Mouse (Mus musculus) intestine, embryonic 14.5 days (tissue): ENCODE measurements around the gene Gm960. TPM values are rescaled to one million over a fixed set of nuclear protein-coding genes. Genes with fewer than 3 reads are reported as not detected.
"Not testable (repeated sequence)": the region's sequence is repeated elsewhere in the genome, so short reads cannot be mapped to it uniquely, and the experiment has no call there.

Experiments used
- ATAC-seq: fragments of 200-750 bp; cut with Nextera tagmentation; replicated peaks from 2 replicates; pipeline ENCODE4 v1.8.0; 2017; ENCODE audit warnings: low read depth, moderate number of reproducible peaks, moderate TSS enrichment, moderate library complexity; ENCODE audit not compliant: low FRiP score, low TSS enrichment
- DNase-seq: peaks from one replicate; pipeline ENCODE4 v3.0.0-alpha.2; 2018; ENCODE audit warnings: low spot score
- H3K27ac ChIP-seq: fragments of 300-500 bp; sonication (generic); 2 replicates; pipeline ENCODE4 v1.5.1; 2014; ENCODE audit warnings: low read depth, mild to moderate bottlenecking, control low read depth
- H3K27me3 ChIP-seq: fragments of 300-500 bp; sonication (generic); replicated peaks from 2 replicates; pipeline ENCODE4 v1.6.1; 2014; ENCODE audit warnings: low read length, control low read depth; ENCODE audit not compliant: control insufficient read depth, insufficient read depth
- H3K36me3 ChIP-seq: fragments of 300-500 bp; sonication (generic); 2 replicates; pipeline ENCODE4 v1.6.1; 2014; ENCODE audit warnings: low read length, control low read depth; ENCODE audit not compliant: control insufficient read depth, insufficient read depth
- H3K4me1 ChIP-seq: fragments of 300-500 bp; sonication (generic); replicated peaks from 2 replicates; pipeline ENCODE4 v1.6.1; 2014; ENCODE audit warnings: low read length, control low read depth, mixed read lengths; ENCODE audit not compliant: control insufficient read depth, insufficient read depth
- H3K4me2 ChIP-seq: fragments of 300-500 bp; sonication (generic); 2 replicates; pipeline ENCODE4 v1.6.1; 2014; ENCODE audit warnings: low read length
- H3K4me3 ChIP-seq: fragments of 300-500 bp; sonication (generic); 2 replicates; pipeline ENCODE4 v1.5.1; 2014; ENCODE audit warnings: low read depth, low read length, control low read depth, mixed read lengths
- H3K9ac ChIP-seq: fragments of 300-500 bp; sonication (generic); 2 replicates; pipeline ENCODE4 v1.6.1; 2014; ENCODE audit warnings: mild to moderate bottlenecking, low read length
- H3K9me3 ChIP-seq: fragments of 300-500 bp; sonication (generic); 2 replicates; pipeline ENCODE4 v1.6.1; 2016; ENCODE audit warnings: low read length, control low read depth; ENCODE audit not compliant: control insufficient read depth
- WGBS: fragments of 180-500 bp; shearing (Covaris S2); extraction: QIAGEN DNeasy Blood & Tissue Kit; methylation state at CpG from one replicate; pipeline ENCODE4 v1.1.7; 2014; 5-methylcytosine and 5-hydroxymethylcytosine counted together
- microRNA-seq: library from miRNA; unstranded; fragments of <30 nt; microRNA quantifications from one replicate; pipeline ENCODE4, GENCODE M21; 2016
- polyA plus RNA-seq: library from polyadenylated mRNA; unstranded; fragments of >200 nt; fragmentation: Nextera tagmentation; extraction: Ambion mirVana; gene quantifications from 2 replicates; pipeline ENCODE4 v1.2.1, GENCODE M21; 2014

The Gm960 gene
- polyA plus RNA-seq, 1 experiment from 2014 or later, result 3.8 TPM

DNA sequence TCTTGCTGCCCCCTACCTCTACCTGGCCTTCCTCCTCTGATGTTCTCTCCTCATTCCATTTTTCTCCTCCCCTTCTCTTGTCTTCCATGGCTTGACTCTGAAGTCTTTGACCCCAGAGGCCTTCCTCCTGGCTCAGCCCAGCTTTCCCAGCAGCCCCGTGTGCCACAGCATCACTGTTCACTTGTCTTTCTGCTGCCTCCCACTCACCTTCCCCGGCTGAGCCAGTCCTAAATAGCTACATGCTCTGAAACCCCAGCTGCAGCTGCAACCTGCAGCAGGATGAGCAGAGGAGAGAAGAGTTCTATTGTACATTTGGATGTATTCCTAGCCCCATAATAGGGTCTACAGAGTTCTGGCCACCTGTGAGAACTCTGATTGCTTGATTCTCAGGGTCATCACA is 111.0 kb downstream of the Gm960 start:
- Histone ChIP-seq H3K9me3 (no peaks in the 10 kb centered on the region), H3K9ac (no peak overlapping the region), H3K36me3 (no peaks in the 10 kb centered on the region), H3K4me3 (no peak overlapping the region), H3K4me2 (no peak overlapping the region), H3K27ac (no peak overlapping the region), H3K4me1 (no peaks in the 10 kb centered on the region), H3K27me3 (no peaks in the 10 kb centered on the region)
- 73% methylated on average over 2 of the region's 2 CpGs for WGBS
- DNase-seq (no peak), ATAC-seq (no peak)

DNA sequence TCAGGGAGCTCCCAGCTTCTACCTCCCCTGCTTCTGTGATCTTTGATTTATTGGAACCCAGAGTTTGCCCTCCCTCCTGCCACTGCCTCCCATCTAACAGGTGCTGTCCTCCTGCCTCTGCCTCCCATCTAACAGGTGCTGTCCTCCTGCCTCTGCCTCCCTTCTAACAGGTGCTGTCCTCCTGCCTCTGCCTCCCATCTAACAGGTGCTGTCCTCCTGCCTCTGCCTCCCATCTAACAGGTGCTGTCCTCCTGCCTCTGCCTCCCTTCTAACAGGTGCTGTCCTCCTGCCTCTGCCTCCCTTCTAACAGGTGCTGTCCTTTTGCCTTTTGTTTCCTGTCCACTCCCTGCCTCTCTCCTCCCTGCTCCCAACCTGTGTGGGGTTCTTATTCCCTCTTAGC is 111.7 kb downstream of the Gm960 start:
- not testable (repeated sequence) for DNase-seq, H3K36me3 ChIP-seq, ATAC-seq, H3K4me3 ChIP-seq, H3K4me1 ChIP-seq, H3K9ac ChIP-seq, H3K9me3 ChIP-seq, H3K27ac ChIP-seq, H3K4me2 ChIP-seq, H3K27me3 ChIP-seq

DNA sequence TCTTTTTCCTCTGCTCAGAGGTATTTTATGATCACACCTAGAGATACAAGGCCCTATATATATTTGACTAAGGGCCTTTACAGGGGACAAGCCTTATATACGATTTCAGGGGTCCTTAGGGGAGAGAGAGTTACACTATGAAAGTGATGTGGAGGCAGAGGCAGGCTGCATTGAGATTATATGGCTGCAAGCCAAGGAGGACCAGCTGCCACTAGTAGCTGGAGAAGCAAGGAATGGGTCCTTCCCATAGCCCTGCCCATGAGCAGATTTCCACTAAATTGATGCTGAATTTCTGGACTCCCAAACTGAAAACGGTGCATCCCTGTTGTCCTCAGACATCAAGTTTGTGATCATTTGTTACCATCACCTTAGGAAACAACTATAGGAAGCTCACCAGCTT is 114.6 kb downstream of the Gm960 start:
- Histone ChIP-seq H3K4me3 (no peak overlapping the region), H3K4me2 (no peak overlapping the region), H3K36me3 (no peaks in the 10 kb centered on the region), H3K27me3 (no peaks in the 10 kb centered on the region), H3K27ac (no peak overlapping the region), H3K4me1 (no peaks in the 10 kb centered on the region), H3K9ac (no peak overlapping the region), H3K9me3 (no peaks in the 10 kb centered on the region)
- no peak for DNase-seq
- ATAC-seq, result no peak
- WGBS, result 64% methylated on average over 2 of the region's 2 CpGs

DNA sequence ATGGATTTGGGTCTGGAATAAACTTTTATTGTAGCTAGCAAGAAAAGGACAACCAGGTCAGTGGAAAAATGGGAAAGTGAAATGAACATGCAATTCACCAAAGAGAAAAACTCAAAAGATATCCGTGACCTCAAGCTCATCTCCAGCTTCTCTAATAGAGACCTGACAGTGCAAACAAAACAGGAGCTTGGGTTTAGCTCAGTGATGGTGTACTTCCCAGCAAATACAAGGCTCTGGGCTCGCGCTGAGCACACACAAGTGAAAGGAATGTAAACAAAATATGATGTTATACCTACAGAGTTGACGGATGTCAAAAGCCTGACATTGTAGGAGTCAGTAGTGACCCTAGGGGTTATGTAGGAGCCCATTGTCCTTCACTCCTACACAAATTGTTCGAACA is 119.2 kb downstream of the Gm960 start:
- no peak overlapping the region for H3K4me3 ChIP-seq
- H3K27ac ChIP-seq, result no peak overlapping the region
- ATAC-seq, result no peak
- no peak for DNase-seq
- no peaks in the 10 kb centered on the region for H3K9me3 ChIP-seq
- H3K4me1 ChIP-seq, result no peaks in the 10 kb centered on the region
- 54% methylated on average over 5 of the region's 5 CpGs for WGBS
- H3K4me2 ChIP-seq, result no peak overlapping the region
- no peak overlapping the region for H3K9ac ChIP-seq
- no peaks in the 10 kb centered on the region for H3K27me3 ChIP-seq
- no peaks in the 10 kb centered on the region for H3K36me3 ChIP-seq

DNA sequence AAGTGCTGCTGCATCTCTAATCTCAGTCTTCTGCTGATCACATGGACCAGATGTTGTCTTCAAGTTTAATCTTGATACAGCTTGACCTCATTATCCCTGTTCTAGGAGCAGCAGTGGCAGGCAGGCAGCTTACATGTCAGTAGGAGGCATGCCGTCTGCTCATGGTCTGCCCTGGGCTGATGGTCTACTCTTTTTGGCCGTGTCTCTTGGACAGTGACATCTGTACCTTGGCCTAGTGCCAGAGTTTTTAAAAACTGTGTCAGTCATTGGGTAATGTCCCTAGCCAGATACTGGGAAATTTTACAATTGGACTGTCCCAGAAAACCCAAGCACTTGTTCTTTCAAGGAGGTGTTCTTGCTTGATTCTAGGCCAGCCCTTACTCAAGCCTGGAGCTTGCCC is 119.7 kb downstream of the Gm960 start:
- Histone ChIP-seq H3K27me3 (no peaks in the 10 kb centered on the region), H3K9ac (no peak overlapping the region), H3K4me2 (no peak overlapping the region), H3K9me3 (no peaks in the 10 kb centered on the region), H3K4me1 (no peaks in the 10 kb centered on the region), H3K4me3 (no peak overlapping the region), H3K36me3 (no peaks in the 10 kb centered on the region), H3K27ac (no peak overlapping the region)
- WGBS, result 56% methylated on average over 2 of the region's 2 CpGs
- DNase-seq (no peak), ATAC-seq (no peak)

Small RNA genes within 50 kb of the gene (microRNA-seq; reads per million reads assigned to microRNA genes)
- not detected for gene Mir6986

Other genes with a start within 250 kb of the Gm960 start
- gene Syt12, start 221.2 kb downstream of the Gm960 start, polyA plus RNA-seq, result 0.27 and 0.47 TPM in 2 replicates
- gene 2010003K11Rik, start 200.1 kb downstream of the Gm960 start, polyA plus RNA-seq, result not detected in 2 replicates
- 8.5 and 9.7 TPM in 2 replicates for gene Pcx, start 188.2 kb downstream of the Gm960 start, polyA plus RNA-seq
- gene Lrfn4, start 83.0 kb downstream of the Gm960 start, polyA plus RNA-seq, result 8.6 and 9.3 TPM in 2 replicates
- 75.3 and 78.6 TPM in 2 replicates for gene Rce1, start 73.0 kb downstream of the Gm960 start, polyA plus RNA-seq
- gene Sptbn2, start 12.5 kb upstream of the Gm960 start, polyA plus RNA-seq, result 2.1 and 2.4 TPM in 2 replicates
- gene Rbm4b, start 57.8 kb upstream of the Gm960 start, polyA plus RNA-seq, result 55.0 and 62.4 TPM in 2 replicates
- gene Rbm4, start 95.2 kb upstream of the Gm960 start, polyA plus RNA-seq, result 59.8 and 69.8 TPM in 2 replicates
- 25.7 and 29.0 TPM in 2 replicates for gene Gm21992, start 112.9 kb upstream of the Gm960 start, polyA plus RNA-seq
- gene Rbm14, start 113.0 kb upstream of the Gm960 start, polyA plus RNA-seq, result 77.1 and 82.3 TPM in 2 replicates
- gene Ccs, start 140.7 kb upstream of the Gm960 start, polyA plus RNA-seq, result 48.8 and 49.3 TPM in 2 replicates
- 0.17 TPM in 1 of 2 replicates, not detected in the other for gene Ccdc87, start 140.7 kb upstream of the Gm960 start, polyA plus RNA-seq
- gene Ctsf, start 156.5 kb upstream of the Gm960 start, polyA plus RNA-seq, result 24.0 and 24.9 TPM in 2 replicates
- 0.87 and 1.4 TPM in 2 replicates for gene Actn3, start 179.2 kb upstream of the Gm960 start, polyA plus RNA-seq
- 9.7 and 10.9 TPM in 2 replicates for gene Zdhhc24, start 180.0 kb upstream of the Gm960 start, polyA plus RNA-seq
- gene Bbs1, start 208.0 kb upstream of the Gm960 start, polyA plus RNA-seq, result 3.2 and 5.2 TPM in 2 replicates
- gene Dpp3, start 229.6 kb upstream of the Gm960 start, polyA plus RNA-seq, result 109 and 116 TPM in 2 replicates
- 2.2 and 2.5 TPM in 2 replicates for gene Peli3, start 244.5 kb upstream of the Gm960 start, polyA plus RNA-seq